Mouse (Mus musculus) kidney, postnatal 10 days (tissue): ENCODE results near the gene Vmn2r82.
"Not testable (repeated sequence)": the region's sequence is repeated elsewhere in the genome, so short reads cannot be mapped to it uniquely, and the experiment has no call there.

Experiments
- DNase-seq: peaks from one replicate; pipeline ENCODE4 v3.0.0; 2021; ENCODE audit warnings: mixed read lengths

The Vmn2r82 gene

DNA sequence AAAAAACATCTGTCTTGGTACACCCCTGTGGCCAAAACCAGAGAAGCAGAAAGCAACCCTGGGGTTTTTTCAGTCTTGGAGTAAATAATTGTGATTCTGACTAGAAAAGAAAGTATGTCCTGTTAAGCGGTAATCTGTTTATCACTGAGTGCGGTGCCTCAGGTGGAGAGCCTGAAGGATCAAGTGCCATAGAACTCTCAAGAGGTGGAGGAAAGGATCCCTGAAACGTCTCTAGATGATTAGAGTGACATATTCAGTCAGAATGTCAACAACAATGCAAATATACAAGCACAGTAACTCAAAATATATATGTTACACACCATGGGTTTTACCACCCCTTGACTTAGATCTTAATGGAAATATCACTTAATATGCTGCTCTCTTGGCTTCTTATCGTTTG lies at the start of gene Vmn2r82:
TSS of gene Vmn2r82 (plus strand) at position 301 of the 400 bp plus-strand sequence.
- DNase-seq = not testable (repeated sequence)

DNA sequence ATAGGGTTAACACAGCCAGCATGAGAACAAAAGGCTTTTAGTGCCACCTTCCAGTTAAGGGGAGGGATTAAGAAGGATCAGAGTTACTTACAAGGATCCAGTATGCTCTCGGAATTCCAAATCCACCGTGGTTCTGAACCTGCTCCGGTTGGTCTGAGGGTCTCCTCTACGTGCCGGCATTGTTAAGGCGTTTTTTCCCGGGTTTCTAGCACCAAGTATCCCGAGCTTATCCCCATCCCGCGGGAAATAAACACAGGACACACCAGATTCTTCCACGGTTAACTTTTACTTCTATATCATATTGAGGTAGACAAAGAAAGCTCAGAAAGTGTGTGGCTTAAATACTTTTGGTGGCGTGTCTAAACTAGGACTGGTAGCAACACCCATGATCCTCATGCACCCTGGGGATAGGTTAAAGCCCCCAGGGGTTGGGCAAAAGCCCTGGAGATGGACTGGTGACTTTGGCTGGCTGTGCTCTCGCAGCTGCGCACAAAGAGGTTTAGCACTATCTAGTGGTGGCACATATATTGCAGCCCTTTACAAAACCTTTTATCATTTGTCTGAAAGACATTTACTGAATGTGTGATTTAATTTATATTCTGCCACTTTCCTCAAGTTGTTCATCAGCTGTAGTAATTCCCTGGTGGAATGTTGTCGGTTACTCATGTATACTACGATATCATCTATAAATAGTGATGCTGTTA lies 34.1 kb upstream of the Vmn2r82 start:
- DNase-seq = not testable (repeated sequence)

DNA sequence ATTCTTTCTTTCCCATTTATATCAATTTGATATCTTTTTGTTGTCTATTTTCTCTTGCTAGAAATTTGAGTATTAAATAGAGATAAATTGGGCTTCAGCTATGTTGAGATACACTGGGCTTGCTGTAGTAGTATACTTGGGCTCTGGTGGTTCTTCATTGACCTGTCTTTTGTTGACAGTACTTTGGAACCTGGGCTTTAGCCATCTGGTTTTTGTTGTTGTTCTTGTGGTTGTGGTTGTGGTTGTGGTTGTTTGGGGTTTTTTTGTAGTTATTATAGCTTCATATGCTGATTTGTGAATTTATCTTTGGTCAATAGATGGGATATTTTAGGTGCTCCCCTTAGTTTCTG lies 33.6 kb upstream of the Vmn2r82 start:
- no peak for DNase-seq

DNA sequence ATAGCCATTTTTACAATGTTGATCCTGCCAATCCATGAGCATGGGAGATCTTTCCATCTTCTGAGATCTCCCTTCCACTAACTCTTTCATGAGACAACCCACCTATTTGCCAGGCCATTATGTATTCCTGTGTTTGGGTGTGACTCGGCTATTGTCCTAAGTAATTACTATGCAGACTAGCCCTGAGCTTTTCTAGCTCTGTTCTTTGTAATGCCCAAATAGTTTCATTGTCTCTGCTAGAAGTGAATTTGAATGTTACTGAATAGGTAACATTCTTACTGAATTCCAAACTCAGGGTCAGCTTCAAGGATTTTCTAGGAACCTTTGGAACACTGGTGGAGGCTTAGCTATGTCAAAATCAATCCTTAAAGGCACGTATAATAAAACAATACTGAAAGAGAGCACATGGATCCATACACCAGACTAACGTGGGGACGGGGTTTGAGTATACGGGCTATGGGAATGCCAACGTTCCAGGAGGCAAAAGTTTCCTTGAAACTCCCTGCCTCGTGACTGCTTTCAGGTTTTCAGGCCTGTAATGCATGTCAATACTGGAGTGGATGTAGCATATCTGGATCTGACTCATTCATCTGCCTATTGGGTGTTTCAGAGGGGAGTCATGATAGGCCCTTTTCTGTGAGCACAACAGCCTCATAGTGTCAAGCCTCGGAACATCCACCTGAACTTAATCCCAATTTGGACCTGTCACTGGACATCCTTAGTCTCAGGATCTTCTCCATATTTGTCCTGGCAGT lies 43.8 kb downstream of the Vmn2r82 start:
- DNase-seq = not testable (repeated sequence)

DNA sequence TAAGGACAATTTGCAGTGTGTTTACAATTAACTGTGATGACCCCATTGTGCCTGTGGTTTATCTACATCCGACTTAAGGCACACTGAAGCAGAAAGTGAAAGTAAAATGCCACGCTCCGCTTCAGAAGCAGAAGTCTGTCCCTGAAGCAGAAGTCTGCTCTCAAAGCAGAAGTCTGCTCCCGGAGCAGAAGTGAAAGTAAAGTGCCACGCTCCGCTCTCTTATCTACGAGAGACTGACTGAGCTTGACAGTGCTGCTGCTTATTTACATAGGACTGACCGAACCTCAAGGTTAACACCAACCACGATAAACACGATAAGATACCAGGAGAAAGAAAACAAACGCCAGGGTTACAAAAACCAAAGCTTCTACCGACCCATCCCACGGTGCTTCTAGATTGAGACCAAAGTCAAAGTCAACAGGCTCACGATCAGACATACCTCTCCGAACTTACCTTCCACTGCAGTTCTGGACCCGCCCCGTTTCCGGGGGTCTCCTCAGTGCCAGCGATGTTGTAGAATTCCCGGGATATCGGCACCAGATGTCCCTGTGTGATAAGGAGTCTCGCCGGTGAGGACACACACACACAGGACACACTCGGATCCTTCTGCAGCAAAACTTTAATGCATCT lies 60.9 kb downstream of the Vmn2r82 start:
- DNase-seq = no peak

DNA sequence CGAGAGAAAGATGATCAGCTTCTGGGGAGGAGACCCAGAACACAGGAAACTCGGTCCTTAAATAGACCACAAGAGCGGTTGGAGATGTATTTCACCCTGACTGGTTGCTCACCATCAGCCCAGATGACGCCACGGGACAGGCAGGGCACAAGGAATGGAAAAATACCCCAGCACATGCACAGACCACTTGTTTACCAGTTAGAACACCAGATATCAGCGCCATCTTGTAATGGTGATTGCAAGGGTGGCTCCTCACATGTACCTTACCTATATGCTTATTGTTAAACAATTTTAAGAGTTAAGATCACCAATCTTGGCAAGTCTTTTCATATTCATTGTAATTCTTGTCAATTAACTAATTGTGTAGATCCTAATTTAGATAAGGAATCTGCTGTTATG lies 61.5 kb downstream of the Vmn2r82 start:
- DNase-seq = not testable (repeated sequence)

DNA sequence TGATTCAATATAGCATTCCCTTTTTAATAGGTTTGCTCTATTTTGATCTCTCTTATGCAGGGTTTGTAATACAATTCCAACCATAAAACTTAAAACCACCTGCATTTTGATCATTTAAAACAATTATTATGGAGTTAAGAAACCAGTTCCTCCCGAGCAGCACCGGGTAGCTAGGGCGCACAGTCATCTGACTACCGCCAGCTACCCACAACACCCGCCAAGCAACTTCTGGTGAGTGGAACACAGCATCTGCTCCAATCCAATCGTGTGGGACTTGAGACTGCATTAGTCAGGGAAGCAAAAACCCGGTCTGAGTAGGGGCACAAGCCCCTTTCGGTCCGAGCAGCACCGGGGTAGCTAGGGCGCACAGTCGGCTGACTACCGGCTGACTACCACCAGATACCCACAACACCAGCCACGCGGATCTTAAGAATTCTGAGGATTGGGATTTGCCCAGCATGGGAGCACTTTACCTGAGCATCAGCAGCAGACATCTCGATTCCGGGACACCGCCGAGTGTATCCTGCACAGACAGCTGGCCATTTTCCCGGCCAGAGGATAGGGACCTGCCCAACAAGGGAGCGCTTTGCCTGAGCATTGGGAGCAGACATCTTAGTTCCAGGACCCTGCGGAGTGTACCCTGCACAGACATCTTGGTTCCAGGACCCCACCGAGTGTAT lies 79.0 kb downstream of the Vmn2r82 start:
- DNase-seq = not testable (repeated sequence)
